18 mouse cellular contexts compared by ENCODE assay signal in genomic region chr1:193089211-193089610, GRCm38 (mm10). TPM values are rescaled to one million over a fixed set of nuclear protein-coding genes. Genes with fewer than 3 reads are reported as not detected.
A peak's percentile ranks its signal among the peaks of the same experiment; 100 is the strongest.
DNase-seq lines count a peak whose midpoint lies in the region; ATAC-seq and TF ChIP-seq lines count a peak whose summit lies in the region.
"Had no signal": no experiment of that assay in that cellular context is flagged by ENCODE, and none has a peak within 500 bp of the region (broad histone marks: within the 10 kb centered on the region; RNA-seq: fewer than 3 reads in every experiment).

No protein-coding gene starts in this region.

- no peaks in the 10 kb centered on the region for H3K36me3 ChIP-seq in heart, embryonic 10.5 days
- H3K36me3 ChIP-seq: forebrain, embryonic 12.5 days; limb, embryonic 15.5 days; liver, embryonic 15.5 days; midbrain, embryonic 13.5 days had no signal

- intact Hi-C loops in left cerebral cortex, postnatal 4 days (cut with DNase I): no loop called here
- intact Hi-C loops in gastrocnemius, adult 2 months (cut with DNase I): loop anchor here (5.0 to 10.0 kb wide), 3 partner anchors 33 to 304 kb away; partner anchors contain the start of gene Syt14
- intact Hi-C loops in gastrocnemius, postnatal 36 days (cut with DNase I): loop anchor here (10.0 kb wide), 1 partner anchor 304 kb away; no protein-coding TSS in a partner anchor

- H3K4me3 ChIP-seq in heart, embryonic 10.5 days: no peak overlapping the region
- H3K4me3 ChIP-seq in gastrocnemius, adult 2 months: no peak overlapping the region
- H3K4me3 ChIP-seq: forebrain, embryonic 12.5 days; limb, embryonic 15.5 days; liver, embryonic 15.5 days; midbrain, embryonic 13.5 days; myocyte had no signal

- 86% methylated on average over 6 of the region's 6 CpGs for WGBS in heart, embryonic 10.5 days

- H3K27me3 ChIP-seq in heart, embryonic 10.5 days (ENCODE audit: insufficient read depth, poor library complexity, severe bottlenecking): no peaks in the 10 kb centered on the region
- H3K27me3 ChIP-seq: forebrain, embryonic 12.5 days; limb, embryonic 15.5 days; liver, embryonic 15.5 days; midbrain, embryonic 13.5 days had no signal

- no peak for TF ChIP-seq CTCF in gastrocnemius, adult 2 months (IDR thresholded peaks at IDR 0.05)

- H3K9me3 ChIP-seq in heart, embryonic 10.5 days: no peaks in the 10 kb centered on the region
- H3K9me3 ChIP-seq: forebrain, embryonic 12.5 days; limb, embryonic 15.5 days; liver, embryonic 15.5 days; midbrain, embryonic 13.5 days had no signal

- no peaks in the 10 kb centered on the region for H3K4me1 ChIP-seq in heart, embryonic 10.5 days
- H3K4me1 ChIP-seq: liver, embryonic 15.5 days had no signal

- peak; percentile 36 to 58 for DNase-seq in heart, adult 18-20 months
- DNase-seq in heart, embryonic 10.5 days (ENCODE audit: low spot score): no peak
- peak; percentile 62 for DNase-seq in left cerebral cortex, postnatal 4 days
- no peak for DNase-seq in left cerebral cortex, adult 8-10 months (ENCODE audit: low spot score in 2 of 2)
- DNase-seq in gastrocnemius, adult 2 months: peak; percentile 73
- peak; percentile 42 to 47 for DNase-seq in gastrocnemius, postnatal 36 days
- DNase-seq: cerebellum, adult 8-10 months; right cerebral cortex, postnatal 25 days had no signal

- no peak for ATAC-seq in activated CD4-positive, CD25-positive, alpha-beta regulatory T cell, adult 4 months
- ATAC-seq: intestine, postnatal 0 days; midbrain, embryonic 13.5 days had no signal

- H3K27ac ChIP-seq in heart, embryonic 10.5 days: no peak overlapping the region
- peak overlapping the region; percentile 91 for H3K27ac ChIP-seq in gastrocnemius, adult 2 months
- H3K27ac ChIP-seq: forebrain, embryonic 12.5 days; hindbrain, embryonic 14.5 days; limb, embryonic 15.5 days; liver, embryonic 15.5 days; macrophage; midbrain, embryonic 13.5 days had no signal

RNA-seq across cellular contexts. Expression of gene Diexf, which starts 40.9 kb away (rescaled TPM):
- total RNA-seq in heart, adult 18-20 months (2021): 10 to 100 TPM; 10.1 to 12.4 TPM
- 5.2 and 8.7 TPM in 2 replicates for polyA plus RNA-seq in heart, embryonic 10.5 days (2016; fragmentation: Nextera tagmentation; extraction: Ambion mirVana)
- 10 to 100 TPM; 26.5 to 28.6 TPM for total RNA-seq in left cerebral cortex, postnatal 4 days (2021)
- 10 to 100 TPM; 17.0 to 21.9 (median 19.7) TPM for total RNA-seq in left cerebral cortex, adult 8-10 months (2022)
- total RNA-seq in gastrocnemius, adult 2 months (2021): 10 to 100 TPM; 10.2 to 13.6 TPM
- total RNA-seq in gastrocnemius, postnatal 36 days (2021): 1 to 10 TPM; 6.0 to 7.6 TPM
- 1 to 10 TPM; 6.8 to 7.1 TPM for polyA plus RNA-seq in activated CD4-positive, CD25-positive, alpha-beta regulatory T cell, adult 4 months (2017; shearing (Covaris generic))

RNA-seq across cellular contexts. Expression of gene Syt14, which starts 53.6 kb away (rescaled TPM):
- total RNA-seq in heart, adult 18-20 months (2021): under 1 TPM; 0.15 to 0.36 TPM
- 1.7 and 1.9 TPM in 2 replicates for polyA plus RNA-seq in heart, embryonic 10.5 days (2016; fragmentation: Nextera tagmentation; extraction: Ambion mirVana)
- 10 to 100 TPM; 28.6 to 29.0 TPM for total RNA-seq in left cerebral cortex, postnatal 4 days (2021)
- total RNA-seq in left cerebral cortex, adult 8-10 months (2022): 10 to 100 TPM; 23.4 to 27.9 (median 25.8) TPM
- total RNA-seq in gastrocnemius, adult 2 months (2021): under 1 TPM; 0.05 to 0.20 TPM
- under 1 TPM; 0.05 to 0.15 TPM for total RNA-seq in gastrocnemius, postnatal 36 days (2021)
- polyA plus RNA-seq in activated CD4-positive, CD25-positive, alpha-beta regulatory T cell, adult 4 months (2017; shearing (Covaris generic)): under 1 TPM; 0.12 to 0.25 TPM
- polyA plus RNA-seq: C2C12, macrophage, myocyte had no signal

Comparison
In these comparisons a context has a peak if more than half of its experiments do, and no peak if none do; other contexts are left out.
1. DNase-seq: peak in heart, adult 18-20 months (2 of 2), left cerebral cortex, postnatal 4 days (single experiment), gastrocnemius, adult 2 months (single experiment) and gastrocnemius, postnatal 36 days (2 of 2); none in heart, embryonic 10.5 days (single experiment) and left cerebral cortex, adult 8-10 months (0 of 2).
2. RNA of gene Syt14, which starts 53.6 kb away (total RNA-seq): 28.6 to 29.0 TPM in left cerebral cortex, postnatal 4 days and 23.4 to 27.9 TPM in left cerebral cortex, adult 8-10 months; 0.15 to 0.36 TPM in heart, adult 18-20 months, 0.05 to 0.20 TPM in gastrocnemius, adult 2 months and 0.05 to 0.15 TPM in gastrocnemius, postnatal 36 days; every median in the first group is over 10 times any median in the second.